14 mouse cellular contexts compared by ENCODE assay signal in genomic region chr6:54161246-54161645, GRCm38 (mm10).
"Had no signal": no experiment of that assay in that cellular context is flagged by ENCODE, and none has a peak within 500 bp of the region (broad histone marks: within the 10 kb centered on the region; RNA-seq: fewer than 3 reads in every experiment).

No protein-coding gene starts in this region.

- H3K4me2 ChIP-seq: kidney, embryonic 15.5 days; liver, embryonic 13.5 days; midbrain, embryonic 13.5 days; stomach, embryonic 15.5 days had no signal

- H3K36me3 ChIP-seq: kidney, embryonic 15.5 days; liver, embryonic 13.5 days; midbrain, embryonic 13.5 days; stomach, embryonic 15.5 days had no signal

- H3K9me3 ChIP-seq: kidney, embryonic 15.5 days; liver, embryonic 13.5 days; midbrain, embryonic 13.5 days; stomach, embryonic 15.5 days had no signal

- H3K27ac ChIP-seq: kidney, embryonic 15.5 days; liver, embryonic 13.5 days; midbrain, embryonic 13.5 days; stomach, embryonic 15.5 days had no signal

- DNase-seq: kidney, adult 8-10 months; kidney, postnatal 10 days; kidney, postnatal 36 days; liver, embryonic 13.5 days; lung, adult 2 months; lung, postnatal 14 days; lung, postnatal 4 days; right cerebral cortex, postnatal 25 days; spleen, adult 18-20 months; thymus, postnatal 25 days had no signal

- H3K4me3 ChIP-seq: kidney, embryonic 15.5 days; liver, embryonic 13.5 days; midbrain, embryonic 13.5 days; stomach, embryonic 15.5 days had no signal

- H3K27me3 ChIP-seq: liver, embryonic 13.5 days; midbrain, embryonic 13.5 days; stomach, embryonic 15.5 days had no signal

- ATAC-seq: intestine, postnatal 0 days; midbrain, embryonic 13.5 days had no signal

- H3K9ac ChIP-seq: kidney, embryonic 15.5 days; liver, embryonic 13.5 days; midbrain, embryonic 13.5 days; stomach, embryonic 15.5 days had no signal
